Mouse (Mus musculus) neutrophil, adult 5-6 weeks (primary cell): Measurements from ENCODE around the gene Cttn. TPM values are rescaled to one million over a fixed set of nuclear protein-coding genes. Genes with fewer than 3 reads are reported as not detected.

ENCODE experiments used
- ATAC-seq: fragments of 151-379, 151-347 bp; 2 replicates; pipeline ENCODE4 v1.8.0; 2017; ENCODE audit warnings: mild to moderate bottlenecking, moderate TSS enrichment; ENCODE audit not compliant: insufficient number of reproducible peaks, poor library complexity, low FRiP score, severe bottlenecking; ENCODE audit errors: extremely low read depth
- total RNA-seq: library from RNA; stranded (forward); fragments of 200-1000 nt; gene quantifications from 2 replicates; pipeline ENCODE4 v1.2.3, GENCODE M21; 2017

The Cttn gene
- total RNA-seq = 1.5 and 2.1 TPM in 2 replicates

- no peak for ATAC-seq
These were observed at the start of gene Cttn for GRCm38 (mm10) chr7:144470545-144471059. Gene Cttn, minus strand, starts transcription at chr7:144471009.

- no peak for ATAC-seq
These were observed 49.0 kb upstream of the Cttn start for GRCm38 (mm10) chr7:144519852-144520251.

- no peak for ATAC-seq
These were observed 45.9 kb upstream of the Cttn start for GRCm38 (mm10) chr7:144516711-144517110.

- ATAC-seq = no peak
These were observed 38.3 kb upstream of the Cttn start for GRCm38 (mm10) chr7:144509090-144509489.

GRCm38 (mm10) chr7:144506807-144507206 is 36.0 kb upstream of the Cttn start:
- no peak for ATAC-seq

- no peak for ATAC-seq
These were observed 33.1 kb upstream of the Cttn start for GRCm38 (mm10) chr7:144503959-144504358.

GRCm38 (mm10) chr7:144492931-144493330 is 22.1 kb upstream of the Cttn start:
- no peak for ATAC-seq

- no peak for ATAC-seq
These were observed 19.5 kb upstream of the Cttn start for GRCm38 (mm10) chr7:144490201-144490873.

- no peak for ATAC-seq
These were observed 18.4 kb upstream of the Cttn start for GRCm38 (mm10) chr7:144489067-144489774.

GRCm38 (mm10) chr7:144480314-144480713 is 9.5 kb upstream of the Cttn start:
- ATAC-seq = no peak

GRCm38 (mm10) chr7:144479569-144479968 is 8.8 kb upstream of the Cttn start:
- no peak for ATAC-seq

- ATAC-seq = no peak
These were observed 4.9 kb upstream of the Cttn start for GRCm38 (mm10) chr7:144475741-144476140.

- ATAC-seq = no peak
These were observed 2.7 kb upstream of the Cttn start for GRCm38 (mm10) chr7:144473486-144473885.

- ATAC-seq = no peak
These were observed 294 bp upstream of the Cttn start for GRCm38 (mm10) chr7:144471103-144471502.

GRCm38 (mm10) chr7:144469908-144470544 is 783 bp downstream of the Cttn start:
- ATAC-seq = no peak

GRCm38 (mm10) chr7:144469181-144469641 is 1.6 kb downstream of the Cttn start:
- ATAC-seq = no peak

GRCm38 (mm10) chr7:144468741-144469140 is 2.1 kb downstream of the Cttn start:
- ATAC-seq = no peak

GRCm38 (mm10) chr7:144462577-144462976 is 8.2 kb downstream of the Cttn start:
- ATAC-seq = no peak

GRCm38 (mm10) chr7:144461246-144461902 is 9.4 kb downstream of the Cttn start:
- no peak for ATAC-seq
